Mouse (Mus musculus): ENCODE data around the gene Ppp1r11.
"Not testable (repeated sequence)": the region's sequence is repeated elsewhere in the genome, so short reads cannot be mapped to it uniquely, and the experiment has no call there.

The Ppp1r11 gene

GRCm38 (mm10) chr17:36950981-36951947 is at the start of gene Ppp1r11:
Ppp1r11 (minus strand) TSS chr17:36951741.
- in situ Hi-C loops (cut with MboI, MseI), result no loop called here

GRCm38 (mm10) chr17:37000863-37001262 is 49.3 kb upstream of the Ppp1r11 start, which contains the start of gene Zfp57:
Zfp57 (plus strand) TSS chr17:37001163.
- in situ Hi-C loops (cut with MboI, MseI), result no loop called here

- in situ Hi-C loops (cut with MboI, MseI), result no loop called here
Measured at GRCm38 (mm10) chr17:36998477-36998876, 46.9 kb upstream of the Ppp1r11 start.

- in situ Hi-C loops (cut with MboI, MseI), result no loop called here
Measured at GRCm38 (mm10) chr17:36997033-36997735, 45.6 kb upstream of the Ppp1r11 start.

GRCm38 (mm10) chr17:36995448-36995847 is 43.9 kb upstream of the Ppp1r11 start:
- in situ Hi-C loops (cut with MboI, MseI), result no loop called here

- in situ Hi-C loops (cut with MboI, MseI), result no loop called here
Measured at GRCm38 (mm10) chr17:36994528-36994927, 43.0 kb upstream of the Ppp1r11 start.

GRCm38 (mm10) chr17:36993770-36994325 is 42.3 kb upstream of the Ppp1r11 start:
- in situ Hi-C loops (cut with MboI, MseI), result no loop called here

- in situ Hi-C loops (cut with MboI, MseI), result no loop called here
Measured at GRCm38 (mm10) chr17:36992336-36993104, 41.0 kb upstream of the Ppp1r11 start.

- in situ Hi-C loops (cut with MboI, MseI), result not testable (repeated sequence)
Measured at GRCm38 (mm10) chr17:36990630-36991029, 39.1 kb upstream of the Ppp1r11 start.

GRCm38 (mm10) chr17:36989437-36989836 is 37.9 kb upstream of the Ppp1r11 start, which contains the start of gene H2-M5:
H2-M5 (minus strand) TSS chr17:36989537.
- in situ Hi-C loops (cut with MboI, MseI), result loop anchor here (5.0 kb wide), 1 partner anchor 97 kb away; the partner anchor contains the start of gene Trim40

GRCm38 (mm10) chr17:36988475-36988874 is 36.9 kb upstream of the Ppp1r11 start:
- in situ Hi-C loops (cut with MboI, MseI), result loop anchor here (5.0 kb wide), 1 partner anchor 96 kb away; the partner anchor contains the start of gene Trim40

GRCm38 (mm10) chr17:36982253-36983155 is 31.0 kb upstream of the Ppp1r11 start:
- in situ Hi-C loops (cut with MboI, MseI), result no loop called here

GRCm38 (mm10) chr17:36981845-36982244 is 30.3 kb upstream of the Ppp1r11 start:
- in situ Hi-C loops (cut with MboI, MseI), result no loop called here

- in situ Hi-C loops (cut with MboI, MseI), result no loop called here
Measured at GRCm38 (mm10) chr17:36981221-36981813, 29.8 kb upstream of the Ppp1r11 start, which contains the start of gene 2410137M14Rik. 2410137M14Rik (minus strand) TSS chr17:36981237.

- in situ Hi-C loops (cut with MboI, MseI), result no loop called here
Measured at GRCm38 (mm10) chr17:36973271-36973787, 21.8 kb upstream of the Ppp1r11 start.

GRCm38 (mm10) chr17:36972791-36973190 is 21.2 kb upstream of the Ppp1r11 start:
- in situ Hi-C loops (cut with MboI, MseI), result no loop called here

- in situ Hi-C loops (cut with MboI, MseI), result no loop called here
Measured at GRCm38 (mm10) chr17:36971172-36971850, 19.8 kb upstream of the Ppp1r11 start.

GRCm38 (mm10) chr17:36970316-36970890 is 18.9 kb upstream of the Ppp1r11 start:
- in situ Hi-C loops (cut with MboI, MseI), result no loop called here
